Mouse (Mus musculus) lung, embryonic 14.5 days (tissue): ENCODE measurements at regions not wholly inside any gene's neighbourhood (a gene's known extent, or its start where the extent isn't known, plus 50 kb on each side); places are given as distances from the start of the nearest gene placed in this dataset.

Experiments used
- ATAC-seq: fragments of 200-750 bp; cut with Nextera tagmentation; 2 replicates; pipeline ENCODE4 v1.8.0; 2017; ENCODE audit warnings: mild to moderate bottlenecking, moderate TSS enrichment, moderate library complexity; ENCODE audit not compliant: insufficient read depth
- DNase-seq: peaks from one replicate; pipeline ENCODE4 v3.0.0-alpha.2; 2015
- H3K27ac ChIP-seq: fragments of 300-500 bp; sonication (generic); 2 replicates; pipeline ENCODE4 v1.5.1; 2014; ENCODE audit warnings: low read depth, mild to moderate bottlenecking, moderate library complexity
- H3K27me3 ChIP-seq: fragments of 300-500 bp; sonication (generic); 2 replicates; pipeline ENCODE4 v1.6.1; 2014; ENCODE audit warnings: low read length, control low read depth; ENCODE audit not compliant: insufficient read depth
- H3K36me3 ChIP-seq: fragments of 300-500 bp; sonication (generic); 2 replicates; pipeline ENCODE4 v1.6.1; 2014; ENCODE audit warnings: control low read depth; ENCODE audit not compliant: insufficient read depth
- H3K4me1 ChIP-seq: fragments of 300-500 bp; sonication (generic); 2 replicates; pipeline ENCODE4 v1.6.1; 2014; ENCODE audit warnings: antibody characterized with exemption, control low read depth; ENCODE audit not compliant: insufficient read depth
- H3K4me2 ChIP-seq: fragments of 300-500 bp; sonication (generic); 2 replicates; pipeline ENCODE4 v1.6.1; 2014; ENCODE audit warnings: mild to moderate bottlenecking
- H3K4me3 ChIP-seq: fragments of 300-500 bp; sonication (generic); 2 replicates; pipeline ENCODE4 v1.5.1; 2014; ENCODE audit warnings: low read depth, low read length
- H3K9ac ChIP-seq: fragments of 300-500 bp; sonication (generic); 2 replicates; pipeline ENCODE4 v1.6.1; 2014
- H3K9me3 ChIP-seq: fragments of 300-500 bp; sonication (generic); 2 replicates; pipeline ENCODE4 v1.6.1; 2016; ENCODE audit warnings: low read depth, low read length, control low read depth
- CTCF ChIP-seq: IDR thresholded peaks from 2 replicates; pipeline ENCODE4 v1.5.1; 2016; ENCODE audit warnings: antibody characterized with exemption, low read depth
- WGBS: fragments of 180-500 bp; shearing (Covaris S2); extraction: QIAGEN DNeasy Blood & Tissue Kit; methylation state at CpG from one replicate; pipeline ENCODE4 v1.1.7; 2014; 5-methylcytosine and 5-hydroxymethylcytosine counted together

DNA sequence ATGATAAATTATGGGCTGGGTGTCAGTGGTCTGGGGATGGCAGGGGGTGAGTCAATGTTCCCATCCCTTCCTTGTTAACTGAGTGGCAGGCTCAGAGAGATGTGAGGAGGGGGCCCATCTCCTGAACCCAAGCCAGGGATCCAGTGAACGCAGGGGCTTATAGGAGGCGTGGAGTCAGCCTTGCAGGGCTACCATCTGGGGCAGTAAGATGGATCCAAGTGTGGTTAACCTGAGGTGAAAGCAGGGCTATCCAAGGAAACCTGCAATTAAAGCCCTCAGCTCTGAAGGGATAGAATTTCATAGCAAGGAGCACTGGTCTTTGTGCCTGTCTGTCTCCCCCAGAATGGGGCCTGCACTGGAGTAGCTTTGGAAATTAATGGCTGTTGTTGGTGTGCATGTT, 103.3 kb upstream of the Mgmt start:
- ATAC-seq (no peak), DNase-seq (no peak)
- H3K9me3 ChIP-seq, result no peaks in the 10 kb centered on the region
- H3K27me3 ChIP-seq, result no peaks in the 10 kb centered on the region
- no peaks in the 10 kb centered on the region for H3K4me1 ChIP-seq
- no peaks in the 10 kb centered on the region for H3K36me3 ChIP-seq
- 64% methylated on average over 2 of the region's 2 CpGs for WGBS
- no peak overlapping the region for H3K4me2 ChIP-seq
- no peak for TF ChIP-seq CTCF
- H3K9ac ChIP-seq, result no peak overlapping the region
- H3K4me3 ChIP-seq, result no peak overlapping the region
- H3K27ac ChIP-seq, result no peak overlapping the region

DNA sequence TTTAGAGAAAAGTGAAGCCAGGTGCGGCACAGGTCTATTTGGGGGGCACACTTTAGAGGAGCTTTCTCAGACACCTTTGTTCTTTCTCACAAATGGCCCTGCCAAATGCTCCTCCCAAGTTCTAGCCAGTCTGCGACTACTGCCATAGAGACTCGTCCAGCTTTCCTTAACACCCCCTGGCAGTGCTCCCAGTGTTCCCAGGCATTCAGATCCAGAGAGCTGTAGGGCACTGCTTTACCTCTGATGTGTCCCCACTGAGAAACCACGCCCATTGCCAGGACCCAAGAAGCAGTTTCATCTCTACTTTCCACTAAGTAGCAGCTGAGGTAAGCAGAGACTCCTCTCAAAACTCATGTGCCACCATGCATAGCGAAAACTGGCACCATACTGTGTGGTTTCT, 102.3 kb upstream of the Mgmt start:
- no peak for ATAC-seq
- DNase-seq, result no peak

GRCm38 (mm10) chr7:136796415-136796814, 98.0 kb upstream of the Mgmt start:
- no peak for DNase-seq
- no peak for TF ChIP-seq CTCF
- Histone ChIP-seq H3K27ac (no peak overlapping the region), H3K4me2 (no peak overlapping the region), H3K36me3 (no peaks in the 10 kb centered on the region), H3K4me1 (peaks cover 2% of the 10 kb centered on the region; the same call in 1 of the 2 replicates), H3K27me3 (no peaks in the 10 kb centered on the region), H3K9me3 (no peaks in the 10 kb centered on the region), H3K4me3 (no peak overlapping the region), H3K9ac (no peak overlapping the region)
- ATAC-seq, result peak; percentile 21; the same call in 1 of the 2 replicates

More for the DNA sequence above, 102.3 kb upstream of the Mgmt start:
- Histone ChIP-seq H3K4me1 (no peaks in the 10 kb centered on the region), H3K9ac (no peak overlapping the region), H3K9me3 (no peaks in the 10 kb centered on the region), H3K36me3 (no peaks in the 10 kb centered on the region), H3K27me3 (no peaks in the 10 kb centered on the region), H3K27ac (no peak overlapping the region), H3K4me2 (no peak overlapping the region), H3K4me3 (no peak overlapping the region)
- no peak for TF ChIP-seq CTCF
- WGBS, result 71% methylated on average over 5 of the region's 5 CpGs

GRCm38 (mm10) chr7:136797780-136798435, 96.5 kb upstream of the Mgmt start:
- Histone ChIP-seq H3K4me1 (peaks cover 2% of the 10 kb centered on the region; the same call in 1 of the 2 replicates), H3K27me3 (no peaks in the 10 kb centered on the region), H3K27ac (no peak overlapping the region), H3K9ac (no peak overlapping the region), H3K4me3 (no peak overlapping the region), H3K36me3 (no peaks in the 10 kb centered on the region), H3K4me2 (no peak overlapping the region), H3K9me3 (no peaks in the 10 kb centered on the region)
- peak; percentile 24 for DNase-seq
- TF ChIP-seq CTCF, result no peak
- ATAC-seq, result no peak
- WGBS, result 44% methylated on average over 11 of the region's 11 CpGs

DNA sequence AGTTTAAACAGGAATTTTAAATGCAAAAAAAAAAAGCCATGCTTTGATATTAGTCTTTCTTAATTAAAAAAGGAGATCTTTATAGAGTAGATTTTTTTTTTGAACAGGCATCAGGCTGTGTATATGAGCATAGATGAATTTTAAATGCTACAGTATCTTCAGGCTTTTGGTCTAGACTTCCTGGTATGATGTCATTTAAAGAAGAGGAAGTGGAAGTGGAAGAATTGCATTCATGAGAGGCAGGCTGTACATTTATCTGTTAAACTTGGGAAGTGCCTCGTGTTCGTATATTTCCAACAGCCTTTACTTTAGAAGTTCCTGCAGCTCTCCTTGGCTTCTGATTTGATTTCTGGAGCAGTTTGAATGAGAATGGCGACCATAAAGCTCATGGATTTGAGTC, 95.8 kb upstream of the Mgmt start:
- no peaks in the 10 kb centered on the region for H3K9me3 ChIP-seq
- DNase-seq (no peak), ATAC-seq (no peak)
- H3K27ac ChIP-seq, result no peak overlapping the region
- no peak overlapping the region for H3K4me2 ChIP-seq
- no peak overlapping the region for H3K9ac ChIP-seq
- 72% methylated on average over 3 of the region's 3 CpGs for WGBS
- TF ChIP-seq CTCF, result no peak
- H3K4me3 ChIP-seq, result no peak overlapping the region
- H3K36me3 ChIP-seq, result no peaks in the 10 kb centered on the region
- peaks cover 2% of the 10 kb centered on the region; the same call in 1 of the 2 replicates for H3K4me1 ChIP-seq
- no peaks in the 10 kb centered on the region for H3K27me3 ChIP-seq

DNA sequence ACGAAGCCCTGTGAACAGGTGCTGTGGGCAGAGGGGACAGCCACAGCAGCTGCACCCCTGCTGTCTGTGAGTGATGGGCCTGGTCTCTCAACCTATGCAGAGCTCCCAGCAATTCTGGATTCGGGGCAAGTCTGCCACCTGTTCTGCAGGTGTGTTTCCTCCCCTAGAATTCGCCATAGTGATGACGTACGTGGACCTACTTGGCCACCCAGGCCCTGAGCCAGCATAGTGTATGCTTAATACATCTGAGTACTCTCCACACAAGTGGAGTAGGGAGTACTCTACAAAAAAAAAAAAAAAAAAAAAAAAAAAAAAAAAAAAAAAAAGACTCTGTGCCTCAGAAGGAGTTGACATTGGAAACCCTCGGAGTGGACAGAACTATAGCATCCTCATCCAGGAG, 87.3 kb upstream of the Mgmt start:
- H3K9me3 ChIP-seq, result no peaks in the 10 kb centered on the region
- ATAC-seq, result peak; percentile 83
- H3K9ac ChIP-seq, result no peak overlapping the region
- WGBS, result 65% methylated on average over 6 of the region's 6 CpGs
- no peak overlapping the region for H3K4me3 ChIP-seq
- peak; percentile 67 for DNase-seq
- H3K36me3 ChIP-seq, result no peaks in the 10 kb centered on the region
- H3K4me2 ChIP-seq, result no peak overlapping the region
- H3K4me1 ChIP-seq, result no peaks in the 10 kb centered on the region
- TF ChIP-seq CTCF, result no peak
- H3K27ac ChIP-seq, result no peak overlapping the region
- H3K27me3 ChIP-seq, result no peaks in the 10 kb centered on the region

DNA sequence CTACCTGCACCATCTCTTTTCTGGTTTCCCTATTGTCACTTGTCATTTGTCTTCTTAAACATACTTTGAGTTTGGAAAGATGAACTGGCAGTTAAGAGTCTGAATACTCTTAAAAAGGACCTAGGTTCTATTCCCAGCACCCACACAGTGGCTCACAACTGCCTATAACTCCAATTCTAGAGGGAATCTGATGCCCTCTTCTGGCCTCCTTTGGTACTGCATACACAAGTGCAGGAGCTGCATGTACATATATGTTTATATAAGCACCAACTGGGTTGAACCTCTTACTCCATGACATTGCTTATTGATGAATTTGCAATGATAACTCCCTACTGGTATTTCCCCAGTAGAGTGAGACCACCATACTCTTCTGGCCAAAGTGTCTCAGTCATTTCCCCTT, 86.4 kb upstream of the Mgmt start:
- H3K4me3 ChIP-seq, result no peak overlapping the region
- H3K9ac ChIP-seq, result no peak overlapping the region
- H3K4me2 ChIP-seq, result no peak overlapping the region
- no peaks in the 10 kb centered on the region for H3K9me3 ChIP-seq
- H3K27me3 ChIP-seq, result no peaks in the 10 kb centered on the region
- ATAC-seq (no peak), DNase-seq (no peak)
- TF ChIP-seq CTCF, result peak; percentile 41
- no peaks in the 10 kb centered on the region for H3K36me3 ChIP-seq
- H3K27ac ChIP-seq, result no peak overlapping the region
- H3K4me1 ChIP-seq, result no peaks in the 10 kb centered on the region
